Mouse (Mus musculus) layer of hippocampus, postnatal 25 days (tissue): ENCODE results near the gene Taf4. TPM values are rescaled to one million over a fixed set of nuclear protein-coding genes. Genes with fewer than 3 reads are reported as not detected.

ENCODE experiments used
- DNase-seq, 2 experiments: peaks; one replicate each; pipeline ENCODE4 v3.0.0; 2022; ENCODE audit warnings: mixed read lengths in 2 of 2, low spot score in 1 of 2; ENCODE audit errors: extremely low spot score in 1 of 2
- total RNA-seq, 2 experiments: library from RNA; stranded (reverse); gene quantifications; 2 replicates each; pipeline ENCODE4 v1.2.3; 2021

The Taf4 gene
- total RNA-seq: 10 to 100 TPM; 19.4 to 21.0 TPM

DNA sequence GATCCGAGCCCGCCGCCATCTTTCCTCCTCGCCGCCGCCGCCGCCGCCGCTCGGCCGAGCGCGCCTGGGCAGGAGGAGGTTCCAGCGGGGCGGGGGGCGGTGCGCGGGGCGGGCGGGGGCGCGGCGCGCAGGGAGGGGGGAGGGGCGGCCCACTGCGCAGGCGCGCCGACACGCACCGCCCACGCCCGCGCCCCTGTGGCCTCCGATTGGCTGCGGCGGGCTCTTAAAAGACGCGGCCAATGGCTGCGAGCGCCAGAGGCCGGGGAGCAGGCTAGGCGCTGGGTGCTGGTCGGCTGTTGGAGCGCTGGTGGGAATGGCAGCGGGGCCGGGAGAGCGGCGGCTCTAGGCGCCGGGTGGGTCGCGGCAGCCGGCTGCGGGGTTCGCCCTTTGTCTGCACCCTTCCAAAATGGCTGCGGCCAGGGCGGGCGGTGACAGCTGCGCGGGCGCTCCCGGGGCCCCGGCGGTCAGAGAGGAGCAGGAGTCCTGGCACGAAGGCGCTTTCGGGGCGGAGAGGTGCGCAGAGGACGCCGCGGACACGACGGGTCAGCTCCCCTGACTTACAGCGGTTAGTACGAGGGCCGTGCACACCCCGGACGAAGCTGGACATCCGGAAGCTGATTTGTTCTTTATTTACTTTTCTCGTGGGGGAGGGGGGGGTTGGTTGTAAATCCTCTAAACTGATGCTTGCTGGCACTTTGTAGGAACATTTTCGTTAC, at the start of gene Taf4:
Gene Taf4, minus strand, starts transcription at position 19 of the 716 bp plus-strand sequence.
- DNase-seq: peak; percentile 91 to 96

DNA sequence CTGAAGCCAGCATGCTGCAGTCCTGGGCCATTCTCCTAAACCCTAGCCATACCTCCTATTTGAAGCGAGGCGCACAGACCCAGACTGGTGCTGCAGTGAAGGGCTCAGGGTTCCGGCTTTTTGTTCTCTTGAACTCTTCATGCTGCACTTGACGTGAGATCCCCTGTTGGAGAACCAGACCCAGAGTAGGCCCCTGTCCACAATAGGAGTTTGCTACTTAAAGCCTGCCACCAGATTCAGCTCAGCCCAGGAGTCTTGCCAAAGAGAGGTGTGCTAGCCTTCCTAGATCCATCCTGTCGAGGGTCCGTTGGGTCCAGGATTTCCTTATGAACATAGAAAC, 49.4 kb upstream of the Taf4 start:
- no peak for DNase-seq

DNA sequence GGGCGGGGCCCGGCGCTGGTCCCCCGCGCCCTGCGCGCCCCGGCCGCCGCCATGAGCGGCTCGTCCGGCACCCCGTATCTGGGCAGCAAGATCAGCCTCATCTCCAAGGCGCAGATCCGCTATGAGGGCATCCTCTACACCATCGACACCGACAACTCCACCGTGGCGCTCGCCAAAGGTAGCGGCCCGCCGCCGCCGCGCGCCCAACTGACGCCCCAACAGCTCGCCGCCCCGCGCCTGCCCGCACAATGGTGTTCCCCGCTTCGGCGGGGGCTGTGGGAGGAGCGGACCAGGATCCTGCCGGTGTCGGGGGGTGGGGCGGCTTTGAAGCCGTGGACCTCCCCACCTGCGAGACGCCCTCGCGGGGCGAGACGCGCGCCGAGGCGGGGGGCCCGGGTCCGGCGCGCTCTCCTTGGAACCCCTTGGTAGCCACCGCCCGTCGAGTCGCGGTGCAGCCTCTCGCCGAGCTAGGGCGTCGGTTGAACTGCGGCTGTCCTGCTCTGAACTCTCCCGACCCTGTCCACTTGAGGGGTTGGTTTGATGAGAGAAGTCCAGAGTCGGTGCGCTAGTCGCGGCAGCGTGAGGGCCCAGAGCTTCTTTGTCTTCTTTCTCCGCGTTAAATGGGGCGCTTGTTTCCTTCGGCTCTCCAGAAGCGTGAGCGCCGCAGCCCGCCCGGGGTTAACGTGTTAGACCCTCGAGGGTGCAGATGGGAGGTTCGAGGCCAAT, 48.9 kb upstream of the Taf4 start:
- DNase-seq: peak in 1 of 2 experiments; percentile 54

DNA sequence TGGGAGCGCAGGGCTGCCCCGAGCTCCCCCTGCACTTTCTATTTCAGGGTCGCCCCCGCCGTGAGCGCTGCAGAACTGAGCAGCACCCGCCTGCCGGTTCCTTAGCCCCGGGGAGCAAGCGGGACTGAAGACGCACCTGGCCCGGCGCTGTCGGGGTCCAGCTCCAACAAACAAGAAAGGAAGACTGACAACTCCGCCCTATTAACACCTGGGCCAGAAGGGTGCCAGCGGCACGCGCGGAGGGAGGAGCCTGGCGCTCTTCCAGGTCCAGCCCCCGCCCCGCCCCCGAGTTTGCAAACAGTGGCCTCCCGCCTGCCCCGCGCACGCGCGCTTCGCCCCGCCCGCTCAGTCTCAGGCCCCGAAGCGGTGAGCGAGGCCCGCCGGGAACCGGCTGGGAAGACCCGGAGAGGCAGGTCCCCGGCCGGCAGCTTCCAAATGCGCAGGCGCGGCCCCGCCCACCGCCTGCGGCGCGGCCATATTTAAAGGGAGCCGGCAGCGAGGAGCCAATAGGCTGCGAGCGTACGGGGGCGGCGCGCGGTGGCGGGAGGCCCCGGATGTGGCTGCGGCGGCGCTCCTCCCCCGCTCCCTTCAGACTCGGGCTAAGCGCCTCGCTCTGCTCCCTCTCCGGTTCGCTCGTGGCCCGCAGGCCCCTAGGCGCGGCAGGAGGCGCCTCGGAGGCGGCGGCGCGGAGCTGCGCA, 48.1 kb upstream of the Taf4 start, which contains the start of gene Lsm14b:
Gene Lsm14b, plus strand, starts transcription at position 587 of the 698 bp plus-strand sequence.
- peak; percentile 93 to 99 for DNase-seq

DNA sequence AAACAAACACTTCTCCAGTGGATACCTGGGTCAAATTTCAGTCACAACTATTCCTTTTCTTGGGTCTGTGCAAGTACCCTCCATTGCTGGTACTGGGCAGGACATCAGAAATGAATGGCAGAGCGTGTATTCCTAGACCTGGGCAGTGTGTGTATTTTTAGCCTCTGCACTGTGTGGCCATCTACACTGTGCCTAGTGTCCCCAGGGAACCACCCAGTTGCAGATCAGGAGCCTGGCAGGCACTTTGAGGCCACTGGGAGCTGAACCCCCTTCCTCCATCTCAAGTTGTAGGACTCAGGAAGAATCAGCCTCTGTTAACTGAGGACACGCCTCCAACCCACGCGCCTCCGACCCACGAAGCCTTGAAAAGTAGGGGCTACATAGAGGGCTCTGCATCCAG, 46.3 kb upstream of the Taf4 start:
- no peak for DNase-seq

DNA sequence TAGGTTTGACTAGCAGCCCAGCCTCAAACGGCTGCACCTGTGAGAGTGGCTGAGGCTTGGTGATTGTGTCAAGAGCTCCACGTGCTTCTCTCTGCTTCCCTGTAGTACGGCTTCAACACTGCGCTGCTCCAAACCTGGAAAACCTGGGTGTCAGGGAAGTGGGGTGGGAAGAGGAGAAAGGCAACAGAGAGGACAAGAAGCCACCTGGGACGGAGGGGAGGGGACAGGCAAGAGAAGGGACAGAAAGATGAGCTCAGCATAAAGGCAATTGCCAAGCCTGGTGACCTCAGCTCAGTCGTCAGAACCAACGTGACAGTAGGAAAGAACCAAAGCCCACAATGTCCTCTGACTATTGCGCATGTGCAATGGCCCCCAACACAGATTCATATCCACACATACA, 44.5 kb upstream of the Taf4 start:
- no peak for DNase-seq

DNA sequence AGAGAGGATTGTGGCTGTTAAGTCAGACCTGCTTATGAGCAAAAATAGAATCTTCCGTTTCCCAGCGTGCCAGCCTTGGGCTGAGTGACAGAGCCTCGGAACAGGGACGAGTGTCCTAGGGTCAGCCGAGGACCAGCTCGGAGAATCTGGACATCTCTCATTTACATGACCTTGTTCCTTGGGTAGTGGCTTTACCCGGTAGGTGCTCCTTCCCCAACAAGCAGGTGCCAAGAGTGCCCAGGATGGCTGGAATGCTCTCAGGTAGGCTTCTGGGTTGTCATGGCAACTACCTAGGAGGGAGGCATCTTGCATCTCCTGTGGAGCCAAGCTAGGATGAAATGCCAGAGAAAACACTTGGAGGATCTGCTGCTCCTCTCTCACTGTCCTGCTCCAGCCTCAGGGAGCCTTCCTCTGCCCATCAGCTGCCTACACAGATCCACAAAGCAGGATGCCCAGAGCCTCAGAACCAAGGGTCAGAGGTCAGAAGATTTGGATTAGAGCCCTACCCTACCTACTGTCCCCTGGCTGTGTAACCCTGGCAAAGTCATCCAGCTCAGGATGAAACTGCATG, 43.7 kb upstream of the Taf4 start:
- DNase-seq: no peak

DNA sequence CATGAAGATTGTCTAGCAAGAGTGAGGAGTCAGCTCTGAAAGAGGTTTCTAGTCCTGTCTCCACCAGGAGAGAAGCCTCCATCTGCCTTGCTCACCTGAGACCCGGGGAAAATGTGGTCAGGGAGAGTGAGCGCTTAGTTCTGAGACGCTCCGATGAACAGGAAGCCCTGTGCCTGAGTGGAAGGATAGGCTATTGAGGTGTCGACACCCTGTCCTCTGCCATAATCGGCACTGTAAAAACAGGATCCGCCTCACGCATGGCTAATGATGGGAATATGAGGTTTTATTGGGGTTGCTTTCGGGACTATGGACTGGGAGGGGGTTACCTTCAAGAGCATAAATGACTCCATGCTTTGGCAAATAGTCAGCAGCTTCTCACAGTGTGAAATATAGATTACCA, 42.1 kb upstream of the Taf4 start:
- DNase-seq: no peak

DNA sequence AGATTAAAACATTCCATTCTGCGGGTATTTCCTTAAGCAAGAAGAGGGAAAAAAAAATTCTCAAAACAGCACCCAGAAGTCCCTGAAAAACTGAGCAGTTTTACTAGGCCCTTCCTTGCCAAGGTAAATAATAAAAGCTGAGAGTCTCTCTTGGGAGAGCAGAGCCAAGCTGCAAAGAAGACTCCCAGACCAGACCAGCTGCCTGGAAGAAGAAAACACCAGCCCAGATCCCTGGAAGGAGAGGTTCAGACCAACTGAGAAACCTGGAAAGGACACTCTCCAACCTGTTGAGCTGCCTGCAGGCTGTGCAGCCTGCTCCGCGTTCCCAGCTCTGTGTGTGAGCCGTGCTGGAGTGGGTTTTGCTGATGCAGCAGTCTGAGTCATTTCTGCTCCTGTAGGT, 41.2 kb upstream of the Taf4 start:
- no peak for DNase-seq

DNA sequence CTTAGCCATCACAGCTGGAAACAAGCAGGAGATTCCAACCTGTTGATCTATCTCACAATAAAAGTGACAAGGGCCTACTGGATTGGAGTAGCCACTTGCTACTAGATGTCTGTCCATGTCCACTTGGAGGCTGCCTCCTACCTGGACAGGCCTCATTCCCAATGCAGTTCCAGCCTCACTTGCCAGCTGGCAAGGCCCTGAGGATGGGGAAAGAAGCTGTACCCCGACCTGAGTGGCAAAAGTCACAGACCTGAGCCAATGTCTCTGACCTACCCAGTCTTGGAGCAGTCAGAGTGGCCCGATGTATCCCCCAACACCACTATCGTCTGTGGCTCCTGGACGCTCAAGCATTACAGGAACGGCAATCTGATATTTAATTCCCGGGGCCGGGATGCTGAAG, 37.2 kb upstream of the Taf4 start:
- no peak for DNase-seq

DNA sequence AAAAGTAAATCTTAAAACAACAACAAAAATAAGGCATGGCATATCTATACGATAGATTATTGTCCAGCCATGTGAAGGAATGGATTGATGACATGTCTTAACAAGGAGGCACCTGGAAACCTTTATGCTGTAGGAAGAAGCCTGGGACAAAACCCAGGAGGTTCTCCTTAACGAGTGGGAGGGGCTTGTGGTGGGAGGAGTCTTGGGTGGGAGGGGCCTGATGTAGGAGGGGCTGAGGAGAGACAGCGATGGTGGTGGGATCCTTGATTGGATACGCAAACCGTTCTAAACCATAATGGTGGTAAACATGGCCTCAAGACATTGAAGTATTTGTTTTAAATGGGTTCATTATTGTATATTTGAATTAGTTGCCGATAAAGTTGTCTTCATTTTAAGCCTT, 34.9 kb upstream of the Taf4 start:
- no peak for DNase-seq

DNA sequence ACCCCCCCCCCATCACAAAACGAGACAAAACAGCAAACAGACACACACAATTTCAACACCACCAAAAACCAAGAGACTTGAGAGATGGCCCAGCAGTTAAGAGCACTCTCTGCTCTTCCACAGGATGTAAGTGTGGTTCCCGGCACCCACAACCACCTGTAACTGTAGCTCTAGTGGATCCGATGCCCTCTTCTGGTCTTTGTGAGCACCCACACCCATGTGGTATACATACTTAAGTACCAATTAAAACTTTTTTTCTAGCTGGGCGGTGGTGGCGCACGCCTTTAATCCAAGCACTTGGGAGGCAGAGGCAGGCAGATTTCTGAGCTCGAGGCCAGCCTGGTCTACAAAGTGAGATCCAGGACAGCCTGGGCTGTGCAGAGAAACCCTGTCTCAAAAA, 34.2 kb upstream of the Taf4 start:
- no peak for DNase-seq

DNA sequence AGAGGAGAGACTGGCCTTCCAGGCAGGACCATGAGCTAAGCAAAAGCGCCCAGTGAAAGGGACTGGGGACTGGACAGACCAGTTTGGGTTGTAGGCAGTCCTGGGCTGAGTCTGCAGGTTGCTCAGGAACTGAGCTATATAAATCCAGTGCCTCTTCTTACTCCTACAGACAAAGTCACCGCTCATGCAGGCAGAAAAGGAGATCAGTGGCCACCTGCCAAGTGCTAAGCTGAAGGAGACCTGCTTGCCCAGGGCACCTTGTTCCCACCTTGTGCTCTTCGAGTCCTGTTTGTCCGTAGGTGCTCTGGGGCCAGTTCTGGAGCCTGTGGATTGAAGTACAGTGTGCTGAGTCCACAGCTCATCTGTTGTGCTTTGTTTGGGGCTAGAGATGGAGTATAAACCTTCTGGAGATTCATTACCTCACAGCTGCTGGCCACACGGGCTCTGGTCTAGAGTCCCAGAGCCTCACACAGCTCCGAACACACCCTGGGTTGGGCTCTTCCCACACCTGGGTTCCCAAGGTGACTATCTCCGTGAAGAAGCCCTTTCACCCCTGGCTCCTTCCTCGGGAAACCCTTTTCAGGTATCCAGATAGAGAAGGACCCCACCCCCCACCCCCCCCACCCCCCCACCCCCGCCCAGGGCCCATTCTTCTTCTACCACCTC, 30.0 kb upstream of the Taf4 start:
- no peak for DNase-seq

DNA sequence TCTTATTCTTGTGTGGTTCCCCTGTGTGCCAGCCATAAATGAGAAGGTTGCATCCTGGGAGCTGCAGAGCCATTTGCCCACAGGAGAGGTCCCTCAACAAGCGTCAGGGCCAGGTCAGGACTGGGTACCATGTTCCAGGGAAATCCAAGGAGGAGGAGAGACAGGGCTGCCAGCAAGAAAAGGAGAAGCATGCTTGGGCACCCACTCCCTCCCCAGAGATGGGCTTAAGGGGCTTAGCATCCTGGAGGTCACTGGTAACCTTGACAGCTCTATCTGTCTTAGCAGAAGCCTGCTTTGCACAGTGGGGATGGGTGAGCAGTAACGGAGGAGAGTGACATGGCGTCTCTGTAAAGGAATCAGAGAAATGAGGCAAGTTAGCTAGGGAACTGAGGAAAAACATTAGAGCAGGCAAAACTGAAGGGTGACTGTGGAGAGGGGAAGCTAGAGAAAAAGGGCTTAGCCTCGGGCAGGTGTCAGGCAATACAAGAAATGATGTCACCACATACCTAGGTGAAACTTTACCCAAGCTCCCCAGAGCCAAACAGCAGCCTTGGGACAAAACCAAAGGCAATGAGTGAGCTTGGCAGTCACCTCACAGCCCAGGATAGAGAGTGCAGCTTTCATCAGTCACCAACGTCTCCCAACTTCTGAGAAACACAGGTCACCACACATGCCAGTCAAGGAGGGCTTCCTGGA, 29.4 kb upstream of the Taf4 start:
- no peak for DNase-seq

DNA sequence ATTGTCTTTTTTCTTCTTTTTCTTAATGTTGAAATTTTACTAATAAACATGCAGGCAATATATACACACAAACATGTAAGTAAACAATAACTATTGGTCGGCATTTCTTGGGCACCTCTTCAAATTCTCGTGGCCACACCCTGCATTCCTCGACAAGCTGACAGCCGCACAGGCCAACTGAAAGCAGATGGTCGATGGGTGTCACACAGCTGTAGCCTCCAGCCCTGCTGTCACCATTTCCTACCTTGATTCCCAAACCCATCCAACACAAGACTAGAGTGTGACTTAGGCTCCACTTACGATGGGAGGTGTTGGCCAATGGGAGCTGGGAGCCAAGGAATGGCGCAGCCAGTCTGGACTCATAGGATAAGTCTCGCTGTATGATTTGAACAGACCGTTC, 25.2 kb upstream of the Taf4 start:
- no peak for DNase-seq

DNA sequence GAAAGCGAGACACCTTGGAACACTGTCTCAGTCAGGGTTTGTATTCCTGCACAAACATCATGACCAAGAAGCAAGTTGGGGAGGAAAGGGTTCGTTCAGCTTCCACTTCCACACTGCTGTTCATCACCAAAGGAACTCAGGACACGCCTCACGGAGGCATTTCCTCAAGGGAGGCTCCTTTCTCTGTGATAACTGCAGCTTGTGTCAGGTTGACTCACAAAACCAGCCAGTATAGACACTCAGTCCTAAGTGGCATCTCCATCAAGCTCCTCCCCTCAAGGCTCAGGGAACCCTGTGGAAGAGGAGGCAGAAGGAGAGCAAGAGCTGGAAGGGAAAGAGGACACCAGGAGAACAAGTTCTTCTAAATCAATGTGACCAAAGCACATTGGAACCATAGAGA, 22.0 kb upstream of the Taf4 start:
- DNase-seq: no peak

DNA sequence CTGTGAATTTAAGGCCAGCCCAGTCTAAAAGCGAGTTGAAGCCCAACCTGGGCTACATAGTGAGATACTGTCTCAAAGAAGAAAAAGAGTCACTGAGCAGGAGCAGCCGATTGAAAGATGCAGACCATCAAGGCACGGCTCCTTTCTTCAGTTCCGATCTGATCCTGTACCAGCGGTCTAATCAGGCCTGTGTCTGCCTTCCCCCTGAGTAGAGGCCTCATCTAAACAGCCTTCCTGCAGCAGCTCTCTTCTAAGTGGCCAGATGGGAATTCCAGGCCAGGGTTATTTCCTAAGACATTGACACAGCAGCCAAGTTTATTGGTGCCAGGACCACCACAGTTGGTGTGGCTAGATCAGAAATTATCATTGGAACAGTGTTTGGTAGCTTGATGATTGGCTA, 16.6 kb upstream of the Taf4 start:
- no peak for DNase-seq

DNA sequence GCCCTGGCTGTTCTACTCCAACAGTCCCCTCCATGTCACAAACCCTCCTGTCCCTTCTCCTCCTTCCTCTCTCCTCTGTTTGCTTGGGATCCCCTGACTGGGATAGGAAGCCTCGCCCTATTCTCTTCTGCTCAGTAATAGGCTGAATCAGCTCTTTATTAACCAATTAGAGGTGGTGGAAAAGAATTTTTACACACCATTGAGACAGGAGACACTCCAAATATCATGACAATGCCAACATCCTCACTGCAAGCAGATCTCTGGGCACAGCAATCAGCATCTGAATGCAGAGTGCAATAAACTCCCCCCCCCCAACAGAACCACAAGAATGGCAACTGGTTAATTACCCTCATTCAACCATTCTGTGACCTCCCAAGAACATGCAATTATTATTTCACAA, 12.7 kb upstream of the Taf4 start:
- DNase-seq: no peak

DNA sequence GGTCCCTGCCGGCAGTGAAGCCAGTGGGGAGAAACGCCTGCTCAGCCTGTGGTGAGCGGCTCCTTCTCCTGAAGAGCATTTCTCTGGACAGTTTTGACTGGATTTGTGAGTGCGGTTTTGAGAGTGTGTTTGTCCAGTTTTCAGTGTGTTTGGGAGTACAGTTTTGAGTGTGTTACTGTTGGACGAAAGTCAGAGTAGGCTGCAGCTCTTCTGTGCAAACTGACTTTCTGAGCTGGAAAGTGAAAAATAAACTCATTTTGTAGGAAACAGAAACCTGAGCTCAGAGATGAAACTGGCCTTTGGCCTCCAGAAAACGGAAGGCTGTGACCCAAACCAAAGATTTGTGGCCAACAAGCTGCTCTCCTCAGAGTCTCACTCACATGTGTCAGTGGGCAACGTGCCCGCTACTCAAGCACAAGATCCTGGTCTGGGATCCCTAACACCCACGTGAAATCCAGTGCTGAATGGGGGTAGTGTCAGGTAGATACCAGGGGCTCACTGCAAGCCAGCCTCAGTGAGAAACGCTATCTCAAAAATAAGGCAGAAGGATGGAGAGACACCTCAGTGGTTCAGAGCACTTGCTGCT, 10.1 kb upstream of the Taf4 start:
- no peak for DNase-seq

DNA sequence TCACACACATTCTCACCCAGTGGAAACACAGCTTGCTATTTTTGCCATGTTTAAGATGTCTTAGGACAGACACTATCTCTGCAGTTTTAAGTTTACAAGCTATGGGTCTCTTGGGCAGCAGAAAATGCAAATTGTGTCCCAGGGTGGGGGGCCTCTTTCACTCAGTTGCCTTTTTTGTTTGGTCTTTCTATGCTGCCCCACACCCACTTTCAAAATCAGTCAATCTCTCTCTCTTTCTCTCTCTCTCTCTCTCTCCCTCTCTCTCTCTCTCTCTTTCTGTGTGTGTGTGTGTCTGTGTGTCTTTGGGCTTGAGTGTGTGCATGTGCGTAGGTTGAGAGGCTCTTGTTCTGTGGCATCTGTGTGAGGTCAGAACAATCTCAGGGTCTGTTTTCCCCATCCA, 9.2 kb upstream of the Taf4 start:
- no peak for DNase-seq
